Mouse (Mus musculus) testis, adult 2 months (tissue): Measurements from ENCODE around the gene Mageb1.
"Not testable (repeated sequence)": the region's sequence is repeated elsewhere in the genome, so short reads cannot be mapped to it uniquely, and the experiment has no call there.

Experiments
- CTCF ChIP-seq: fragments of 200-500 bp; IDR thresholded peaks from 2 replicates; pipeline ENCODE4 v1.5.1; 2012; ENCODE audit warnings: low read depth, mild to moderate bottlenecking, inconsistent platforms, low read length, moderate library complexity; ENCODE audit not compliant: control insufficient read depth, insufficient read depth, insufficient replicate concordance
- POLR2A ChIP-seq: fragments of 200-500 bp; IDR thresholded peaks from 2 replicates; pipeline ENCODE4 v1.6.1; 2012; ENCODE audit warnings: low read depth, mild to moderate bottlenecking, inconsistent platforms, low read length, moderate library complexity; ENCODE audit not compliant: control insufficient read depth

- not testable (repeated sequence) for TF ChIP-seq CTCF, POLR2A
Observed at GRCm38 (mm10) chrX:92016233-92016632, at the start of gene Mageb1.
